Mouse (Mus musculus) ovary, postnatal 14 days (tissue): ENCODE measurements around the gene Cdk15.

Experiments
- DNase-seq: peaks from one replicate; pipeline ENCODE4 v3.0.0; 2022; ENCODE audit warnings: low spot score

Cdk15 gene

DNA sequence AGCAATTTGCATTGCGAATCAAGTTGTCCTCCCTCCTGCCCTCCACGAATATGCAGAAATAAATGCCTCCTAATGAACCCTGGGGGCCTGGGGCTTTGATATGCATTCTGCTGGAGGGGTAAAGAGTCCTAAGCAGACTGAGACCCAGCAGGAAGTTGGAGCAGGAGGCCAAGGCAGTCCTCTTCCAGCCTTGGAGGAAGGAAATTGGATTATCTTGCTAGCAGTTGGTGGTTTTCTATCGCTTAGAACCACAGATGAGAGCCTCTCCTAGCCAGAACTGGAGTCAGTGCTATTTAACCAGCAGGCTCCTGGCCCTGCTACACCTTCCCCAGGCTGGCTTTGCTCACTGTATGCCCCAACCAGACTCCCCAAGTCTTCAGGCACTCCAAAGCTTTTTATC is 119.9 kb downstream of the Cdk15 start:
- no peak for DNase-seq

DNA sequence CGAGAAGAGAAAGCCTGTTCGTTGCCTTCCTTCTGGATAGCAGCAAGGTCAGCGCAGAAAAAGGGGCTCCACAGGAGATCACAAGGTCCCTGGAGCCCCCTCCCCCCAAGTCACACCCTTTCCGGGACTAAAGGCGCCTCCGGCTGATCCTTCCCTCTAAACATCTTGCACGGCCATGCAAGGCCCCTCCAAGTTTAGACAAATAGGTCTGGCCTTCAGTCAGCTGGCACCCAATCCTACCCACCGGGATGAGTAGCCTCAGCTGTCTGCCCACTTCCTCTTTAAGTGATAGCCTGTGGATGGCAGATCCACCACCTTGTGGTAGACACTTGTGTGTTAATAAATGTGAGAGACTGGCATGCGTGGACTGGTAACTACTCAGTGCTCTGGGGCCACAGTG is 120.6 kb downstream of the Cdk15 start:
- no peak for DNase-seq

GRCm38 (mm10) chr1:59380926-59381325 is 124.2 kb downstream of the Cdk15 start:
- peak; percentile 30 for DNase-seq

- DNase-seq: no peak
These were observed 124.8 kb downstream of the Cdk15 start for GRCm38 (mm10) chr1:59381483-59381882.

GRCm38 (mm10) chr1:59382516-59382915 is 125.8 kb downstream of the Cdk15 start:
- no peak for DNase-seq

- DNase-seq: no peak
These were observed 126.4 kb downstream of the Cdk15 start for GRCm38 (mm10) chr1:59383049-59383610.

DNA sequence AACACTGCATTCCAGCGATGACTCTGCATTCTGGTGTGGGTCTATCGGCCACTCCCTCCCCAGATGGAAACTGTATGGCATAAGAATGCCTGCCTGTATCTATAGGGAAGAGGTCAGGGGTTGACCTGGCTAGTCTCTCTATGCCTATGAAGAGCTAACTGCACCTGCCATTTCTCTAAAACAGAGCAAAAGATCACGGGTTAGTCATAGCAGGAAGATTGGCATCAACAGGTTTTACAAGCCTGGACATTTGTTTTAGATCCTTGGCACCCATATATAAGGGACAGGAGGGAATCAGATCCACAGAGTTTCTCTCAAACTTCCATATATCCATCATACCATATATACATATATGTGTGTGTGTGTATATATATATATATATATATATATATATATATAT is 127.7 kb downstream of the Cdk15 start:
- no peak for DNase-seq

DNA sequence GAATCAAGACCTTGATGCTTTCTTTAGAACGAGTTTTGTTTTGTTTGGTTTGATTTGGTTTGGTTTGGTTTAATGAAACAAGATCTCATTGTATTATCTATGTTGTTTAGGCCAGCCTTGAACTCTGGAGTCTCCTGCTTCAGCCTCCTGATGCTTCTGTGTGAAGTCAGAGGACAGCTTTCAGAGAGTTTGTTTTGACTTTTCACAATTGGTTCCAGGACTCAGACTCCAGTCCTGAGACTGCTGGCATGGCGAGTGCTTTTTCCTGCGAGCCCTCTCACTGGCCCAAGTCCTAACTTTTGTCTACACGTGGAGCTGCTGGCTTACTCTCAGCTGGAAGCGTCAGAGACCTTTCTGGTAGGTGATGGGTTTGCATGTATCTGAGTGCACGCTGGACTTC is 128.9 kb downstream of the Cdk15 start:
- DNase-seq: no peak

DNA sequence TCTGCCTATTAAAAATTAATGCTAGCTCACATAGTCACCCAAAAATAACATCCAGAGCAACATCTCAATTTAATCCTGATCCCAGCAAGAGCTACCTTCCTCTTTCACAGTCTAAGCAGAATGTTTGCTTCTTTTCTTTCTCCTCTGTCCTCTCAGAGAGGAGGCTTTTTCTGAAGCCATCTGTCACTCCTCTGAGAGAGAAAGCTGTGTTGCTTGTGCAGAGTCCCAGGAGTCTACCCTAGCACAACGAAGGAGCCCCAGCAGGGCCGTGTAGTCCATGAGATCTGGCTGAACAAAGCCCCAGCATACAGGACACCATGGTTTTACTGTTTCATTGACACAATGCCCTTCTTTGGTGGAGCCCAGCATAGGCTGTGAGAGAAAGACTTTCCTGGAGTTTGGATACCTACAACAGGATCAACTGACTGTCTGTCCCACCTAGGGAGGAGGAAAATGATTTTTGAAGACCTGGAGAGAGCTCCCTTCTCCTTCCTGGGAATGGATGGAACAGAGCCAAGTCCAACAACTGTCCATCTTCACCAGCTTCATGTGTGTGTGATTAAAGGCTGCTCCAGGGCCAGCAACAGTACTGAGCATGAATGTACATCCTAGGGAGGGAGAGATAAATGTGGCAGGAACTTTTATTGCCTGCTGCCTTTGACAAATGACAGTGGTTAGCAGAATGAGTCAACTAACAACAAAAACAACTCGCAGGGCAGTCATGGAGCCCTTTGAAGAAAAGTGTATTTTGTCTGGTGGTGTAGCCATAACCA is 131.0 kb downstream of the Cdk15 start:
- DNase-seq: no peak

DNA sequence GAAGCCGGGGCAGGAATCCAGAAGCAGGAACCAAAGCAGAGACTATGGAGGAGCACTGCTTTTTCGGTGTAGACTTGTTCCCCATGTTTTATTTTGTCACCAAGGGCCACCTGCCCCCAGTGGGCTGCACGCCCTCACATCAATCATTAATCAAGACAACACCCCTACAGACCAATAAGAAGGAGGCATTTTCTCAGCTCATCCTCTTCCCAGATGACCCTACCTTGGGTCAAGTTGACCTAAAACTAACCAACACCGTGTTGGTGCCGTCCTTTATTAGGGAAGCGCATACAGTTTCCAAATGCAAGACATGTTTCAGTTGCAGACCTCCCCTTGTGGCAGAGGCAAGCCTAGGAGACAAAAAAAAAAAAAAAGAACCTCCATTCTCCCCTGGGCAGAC is 132.5 kb downstream of the Cdk15 start:
- DNase-seq: no peak

DNA sequence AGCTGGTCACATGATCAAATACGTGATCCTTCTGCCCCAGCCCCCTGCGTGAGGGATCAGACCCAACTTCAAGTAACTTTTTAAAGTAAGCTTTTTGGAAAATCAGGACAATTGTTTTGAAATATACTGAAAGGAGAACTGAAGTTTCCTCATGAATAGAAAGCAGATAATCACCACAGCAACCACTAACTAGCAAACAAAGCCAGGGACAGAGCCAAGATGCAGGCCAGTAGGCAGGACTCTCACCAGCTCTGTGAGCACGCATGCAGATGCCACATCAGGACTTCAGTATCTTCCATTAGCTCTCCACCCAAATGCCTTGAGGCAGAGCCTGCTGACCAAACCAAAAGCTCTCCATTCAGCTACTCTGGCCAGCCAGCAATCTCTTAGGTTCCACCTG is 135.0 kb downstream of the Cdk15 start:
- no peak for DNase-seq

DNA sequence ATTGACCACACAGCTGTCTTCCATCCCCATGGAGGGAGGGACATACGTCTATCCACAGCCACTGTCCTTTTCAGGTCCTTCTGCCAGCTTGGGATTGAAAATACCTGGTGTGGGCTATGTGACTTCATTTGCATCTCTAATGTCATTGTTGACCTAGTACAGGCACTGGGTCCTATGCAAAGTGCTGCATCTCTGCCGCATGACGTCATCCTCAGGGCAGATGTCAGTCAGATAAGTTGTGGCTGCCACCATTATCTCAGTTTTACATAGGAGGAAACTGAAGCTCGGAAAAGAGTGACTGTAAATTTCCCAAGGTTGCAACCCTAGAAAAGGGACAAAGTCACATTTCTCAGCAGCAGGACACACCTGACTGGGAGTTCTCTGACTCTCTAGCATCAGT is 137.4 kb downstream of the Cdk15 start:
- no peak for DNase-seq

DNA sequence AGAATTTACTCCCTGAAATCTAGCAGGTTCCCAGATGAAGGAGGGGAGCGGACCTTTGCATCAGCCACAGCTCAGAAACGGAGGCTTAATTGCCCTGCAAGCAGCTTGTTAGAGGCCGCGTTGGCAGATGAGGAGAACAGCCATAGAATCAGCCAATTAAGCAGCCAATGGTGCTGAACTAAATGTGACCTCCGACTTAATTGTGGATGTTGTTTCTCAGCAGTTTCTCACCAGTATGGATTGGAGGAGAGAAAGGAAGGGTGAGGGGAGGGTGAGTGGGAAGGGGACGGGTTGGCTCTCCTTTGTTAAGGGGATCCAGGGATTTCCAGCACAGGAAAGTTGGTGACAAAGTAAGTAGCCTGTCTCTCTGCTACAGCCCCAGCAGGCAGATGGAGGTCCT is 137.9 kb downstream of the Cdk15 start:
- DNase-seq: no peak

DNA sequence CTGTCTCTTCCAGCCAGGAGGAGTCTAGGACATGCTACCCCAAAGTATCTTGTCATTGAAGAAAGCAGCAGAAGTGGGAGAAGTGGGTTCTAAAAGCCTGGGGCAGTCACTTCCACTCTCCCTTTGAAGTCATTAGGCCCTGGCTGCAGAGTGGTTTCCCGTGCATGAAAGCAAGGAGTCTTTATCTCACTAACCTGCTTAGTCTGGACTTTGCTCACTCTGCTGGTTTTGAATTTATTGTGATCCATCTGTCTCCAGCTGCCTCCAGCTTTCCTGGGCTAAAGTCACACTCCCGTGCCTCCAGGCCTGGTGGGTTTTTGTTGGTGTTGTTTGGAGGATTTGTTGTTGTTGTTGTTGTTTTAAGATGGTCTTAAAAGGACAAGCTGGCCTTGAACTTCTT is 139.3 kb downstream of the Cdk15 start:
- DNase-seq: no peak

GRCm38 (mm10) chr1:59399554-59400325 is 143.0 kb downstream of the Cdk15 start:
- DNase-seq: no peak

DNA sequence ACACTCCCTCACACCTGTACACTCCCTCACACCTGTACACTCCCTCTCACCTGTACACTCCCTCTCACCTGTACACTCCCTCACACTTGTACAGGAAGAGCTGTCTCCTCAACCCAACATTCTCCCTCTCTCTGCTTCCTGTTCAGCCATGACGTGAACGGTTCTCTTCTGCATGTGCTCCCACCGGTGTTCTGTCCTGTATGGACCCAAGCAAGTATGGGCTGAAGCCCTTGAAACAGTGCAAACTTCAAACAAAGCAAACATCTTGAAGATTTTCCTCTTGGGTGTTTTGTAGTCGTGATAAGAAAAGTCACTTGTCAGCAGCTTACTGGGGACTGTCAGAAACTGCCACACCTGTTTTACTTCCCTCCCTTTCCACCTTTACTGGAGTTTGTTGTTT is 144.5 kb downstream of the Cdk15 start:
- DNase-seq: no peak
